Mouse (Mus musculus) hindbrain, embryonic 13.5 days (tissue): ENCODE measurements around the gene Frs2. TPM values are rescaled to one million over a fixed set of nuclear protein-coding genes. Genes with fewer than 3 reads are reported as not detected.

ENCODE experiments used
- polyA plus RNA-seq: library from polyadenylated mRNA; unstranded; fragments of >200 nt; fragmentation: Nextera tagmentation; extraction: Ambion mirVana; gene quantifications from 2 replicates; pipeline ENCODE4 v1.2.1, GENCODE M21; 2015

Gene Frs2
- polyA plus RNA-seq, 1 experiment from 2014 or later: 18.6 TPM

Other genes with a start within 250 kb of the Frs2 start
- gene Rab3ip, start 197.8 kb downstream of the Frs2 start, polyA plus RNA-seq: 46.1 and 49.7 TPM in 2 replicates
- gene Gm10271, start 175.9 kb downstream of the Frs2 start, polyA plus RNA-seq: not detected in 2 replicates
- 0.08 and 0.14 TPM in 2 replicates for gene Best3, start 162.2 kb downstream of the Frs2 start, polyA plus RNA-seq
- not detected in 2 replicates for gene Lrrc10, start 103.2 kb downstream of the Frs2 start, polyA plus RNA-seq
- gene Cct2, start 84.7 kb downstream of the Frs2 start, polyA plus RNA-seq: 276 and 284 TPM in 2 replicates
- 126 and 127 TPM in 2 replicates for gene Yeats4, start 76.0 kb upstream of the Frs2 start, polyA plus RNA-seq
- gene 9530003J23Rik, start 90.2 kb upstream of the Frs2 start, polyA plus RNA-seq: 0.16 TPM in 1 of 2 replicates, not detected in the other
- gene Lyz2, start 133.8 kb upstream of the Frs2 start, polyA plus RNA-seq: 25.9 and 29.3 TPM in 2 replicates
- not detected in 2 replicates for gene Lyz1, start 144.3 kb upstream of the Frs2 start, polyA plus RNA-seq
- gene Cpsf6, start 231.5 kb upstream of the Frs2 start, polyA plus RNA-seq: 177 and 179 TPM in 2 replicates